Mouse (Mus musculus) brown adipose tissue, adult 24 weeks (tissue): ENCODE results near the gene Atp5g1. TPM values are rescaled to one million over a fixed set of nuclear protein-coding genes. Genes with fewer than 3 reads are reported as not detected.
A peak's percentile ranks its signal among the peaks of the same experiment; 100 is the strongest.

Source experiments
- H3K27ac ChIP-seq: fragments of 200-500 bp; replicated peaks from 2 replicates; pipeline ENCODE4 v1.5.1; 2012; ENCODE audit warnings: low read depth, mild to moderate bottlenecking, low read length
- H3K4me1 ChIP-seq: fragments of 200-500 bp; 2 replicates; pipeline ENCODE4 v1.6.1; 2012; ENCODE audit warnings: low read length, mixed read lengths; ENCODE audit not compliant: control insufficient read depth, insufficient read depth, insufficient read length
- H3K4me3 ChIP-seq: fragments of 200-500 bp; 2 replicates; pipeline ENCODE4 v1.5.1; 2012; ENCODE audit warnings: low read depth, mild to moderate bottlenecking, low read length, moderate library complexity; ENCODE audit not compliant: insufficient read depth
- polyA plus RNA-seq: library from polyadenylated mRNA; stranded (reverse); fragments of >200 nt; gene quantifications from 2 replicates; pipeline ENCODE4 v1.2.4, GENCODE M21; 2012; ENCODE audit not compliant: missing spikeins, insufficient read depth, insufficient read length

The Atp5g1 gene
- polyA plus RNA-seq, 1 experiment, result 57.2 TPM

DNA sequence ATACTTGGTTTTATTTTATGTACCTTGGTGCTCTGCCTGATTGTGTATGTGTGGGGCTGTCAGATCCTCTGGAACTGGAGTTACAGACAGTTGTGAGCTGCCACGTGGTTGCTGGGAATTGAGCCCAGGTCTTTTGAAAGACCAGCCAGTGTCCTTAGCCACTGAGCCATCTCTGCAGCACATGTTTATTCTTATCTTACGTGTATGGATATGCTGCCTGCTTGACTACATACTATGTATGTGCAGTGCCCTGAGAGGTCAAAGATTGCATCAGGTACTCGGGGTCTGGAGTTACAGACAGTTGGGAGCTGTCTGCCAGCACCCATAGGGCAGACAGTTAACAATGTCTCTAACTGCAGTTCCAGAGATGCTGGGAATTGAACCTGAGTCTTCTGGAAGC, 7.2 kb upstream of the Atp5g1 start:
- Histone ChIP-seq H3K4me3 (no peak overlapping the region), H3K27ac (no peak overlapping the region), H3K4me1 (no peaks in the 10 kb centered on the region)

DNA sequence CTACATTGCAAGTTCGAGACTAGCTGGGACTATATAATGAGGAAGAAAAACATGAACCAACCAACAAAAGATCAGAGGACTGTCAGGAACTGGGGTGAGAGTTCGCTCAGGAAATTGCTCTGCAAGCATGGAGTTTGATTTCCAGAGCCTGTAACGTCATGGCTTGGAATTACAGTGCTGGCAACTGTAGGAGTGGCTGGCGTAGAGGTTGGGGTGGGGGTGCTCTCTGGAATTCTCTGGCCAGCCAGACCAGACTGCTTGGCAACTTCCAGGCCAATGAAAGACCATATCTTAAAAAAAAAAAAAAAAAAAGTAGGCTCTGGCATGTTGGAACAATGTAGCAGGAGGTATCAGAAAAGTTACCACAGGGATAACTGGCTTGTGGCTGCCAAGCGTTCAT, 5.3 kb upstream of the Atp5g1 start:
- Histone ChIP-seq H3K4me3 (no peak overlapping the region), H3K4me1 (no peaks in the 10 kb centered on the region), H3K27ac (no peak overlapping the region)

DNA sequence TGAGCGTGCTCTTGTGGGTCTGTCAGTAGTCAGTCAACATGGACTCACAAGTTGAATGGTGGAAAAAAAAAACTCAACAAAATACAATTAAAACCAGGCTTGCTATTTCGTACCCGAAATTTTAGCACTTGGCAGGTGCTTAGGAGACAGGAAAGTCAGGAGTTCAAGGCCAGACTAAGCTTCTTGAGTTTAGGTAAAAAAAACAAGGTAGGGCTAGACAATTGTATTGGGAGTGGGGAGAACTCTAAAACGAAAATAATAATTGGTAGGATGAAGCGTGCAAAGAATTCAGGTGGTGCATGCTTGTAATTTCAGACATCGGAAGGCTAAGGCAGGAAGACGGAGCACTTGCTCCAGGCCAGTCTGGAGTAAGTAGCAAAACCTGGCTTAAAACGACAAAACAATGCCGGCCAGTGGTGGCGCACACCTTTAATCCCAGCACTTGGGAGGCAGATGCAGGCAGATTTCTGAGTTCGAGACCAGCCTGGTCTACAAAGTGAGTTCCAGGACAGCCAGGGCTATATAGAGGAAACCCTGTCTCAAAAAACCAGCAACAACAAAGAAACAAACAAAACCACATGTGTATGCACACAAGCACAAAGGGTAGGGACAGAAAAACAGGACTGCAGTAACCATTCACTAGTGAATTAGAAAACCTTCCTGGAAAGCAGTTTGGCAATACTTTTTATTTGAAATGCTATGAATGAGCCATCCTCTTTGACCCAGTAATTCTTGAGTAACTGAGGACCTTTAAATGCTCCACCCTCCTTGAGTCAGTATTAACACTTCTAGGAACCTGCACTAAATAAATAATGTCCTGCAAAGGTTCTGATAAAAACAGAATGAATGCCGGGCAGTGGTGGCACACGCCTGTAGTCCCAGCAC, 993 bp upstream of the Atp5g1 start:
- Histone ChIP-seq H3K4me1 (peaks cover 3% of the 10 kb centered on the region; the same call in 1 of the 2 replicates), H3K27ac (peak overlapping the region; percentile 61), H3K4me3 (peak overlapping the region; percentile 50)

DNA sequence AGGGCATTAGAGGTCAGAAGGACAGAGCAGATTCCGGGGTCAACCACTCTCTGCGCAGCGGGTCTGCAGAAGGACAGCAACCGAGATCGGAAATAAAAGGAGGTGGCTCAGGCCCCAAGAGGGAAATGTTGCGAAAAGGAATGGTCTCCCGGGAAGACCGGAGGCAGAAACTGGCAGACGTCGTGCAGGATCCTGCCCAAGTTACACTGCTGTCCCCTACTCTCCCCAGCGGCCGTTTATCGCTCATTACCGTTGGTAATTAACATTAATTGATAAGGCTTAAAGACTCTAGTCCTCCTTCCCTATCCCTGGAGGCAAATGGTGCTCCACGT, 327 bp downstream of the Atp5g1 start:
- Histone ChIP-seq H3K4me3 (peak overlapping the region; percentile 65), H3K27ac (no peak overlapping the region), H3K4me1 (peaks cover 3% of the 10 kb centered on the region; the same call in 1 of the 2 replicates)

DNA sequence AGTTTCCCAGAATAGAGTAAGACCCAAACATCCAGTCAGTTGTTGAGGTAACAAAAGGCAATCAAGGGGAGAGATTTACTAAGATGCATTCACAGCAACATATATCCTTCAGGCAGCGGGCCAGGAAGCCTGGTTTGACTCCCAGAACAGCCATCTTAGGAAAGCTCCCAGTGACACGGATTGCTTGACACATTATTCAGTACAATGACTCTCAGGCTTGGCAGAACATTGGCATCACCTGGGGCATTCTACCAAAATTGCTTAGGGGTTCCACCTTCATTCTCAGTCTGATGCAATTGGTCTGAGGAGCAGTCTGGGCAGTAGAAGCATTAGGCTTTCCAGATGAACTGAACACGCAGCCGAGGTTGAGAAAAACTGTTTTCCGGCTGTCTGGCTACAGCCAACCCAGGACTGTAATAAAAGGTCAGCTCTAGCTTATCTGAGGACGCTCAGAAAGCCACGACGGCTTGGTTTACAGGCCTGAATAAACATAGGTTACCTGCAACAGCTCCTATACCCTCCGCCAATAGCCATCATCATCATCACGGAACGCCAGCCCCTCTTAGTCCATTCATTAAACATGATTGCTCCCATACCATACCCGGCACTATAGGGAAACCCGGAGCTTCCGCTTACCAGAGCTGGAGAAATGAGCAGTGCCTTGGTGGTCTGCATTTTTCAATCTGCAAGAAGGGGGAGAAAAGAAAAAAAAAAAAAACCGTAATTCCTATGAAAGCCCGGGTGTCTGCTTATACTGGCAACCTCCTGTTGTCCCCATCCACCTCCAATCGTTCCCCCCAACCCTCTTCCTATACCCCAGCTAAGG, 906 bp downstream of the Atp5g1 start:
- Histone ChIP-seq H3K4me1 (peaks cover 3% of the 10 kb centered on the region; the same call in 1 of the 2 replicates), H3K4me3 (peak overlapping the region; percentile 65), H3K27ac (no peak overlapping the region)

DNA sequence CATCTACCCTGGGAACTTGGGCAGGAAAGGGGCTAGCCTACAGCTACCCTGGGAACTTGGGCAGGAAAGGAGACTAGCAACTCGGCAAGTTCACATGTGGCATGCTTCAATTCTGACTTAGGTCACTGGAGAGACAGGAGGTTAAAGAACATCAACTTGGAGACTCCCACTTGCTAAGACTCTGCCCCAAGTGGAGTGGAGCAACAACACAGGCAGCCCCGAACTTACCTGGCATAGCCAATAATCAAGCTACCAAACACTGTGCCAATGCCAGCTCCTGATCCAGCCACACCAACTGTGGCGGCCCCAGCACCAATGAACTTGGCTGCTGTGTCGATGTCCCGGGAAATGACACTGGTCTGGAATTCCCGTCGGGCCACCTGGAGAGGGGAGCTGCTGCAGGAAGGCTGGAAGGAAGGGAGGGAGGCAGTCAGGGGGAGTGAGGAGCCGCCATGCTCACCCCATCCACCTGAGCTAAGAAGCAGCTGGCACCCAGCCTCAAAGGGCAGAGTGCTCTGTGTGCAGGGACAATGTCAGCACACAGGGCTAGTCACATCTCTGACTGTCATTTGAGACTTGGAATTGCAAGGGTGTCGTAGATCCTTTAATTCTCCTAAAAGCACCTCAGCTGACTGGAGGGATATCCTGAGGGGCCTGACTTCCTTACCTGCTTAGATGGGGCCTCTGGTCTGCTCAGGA, 2.0 kb downstream of the Atp5g1 start:
- H3K27ac ChIP-seq, result no peak overlapping the region
- H3K4me3 ChIP-seq, result no peak overlapping the region
- H3K4me1 ChIP-seq, result peaks cover 3% of the 10 kb centered on the region; the same call in 1 of the 2 replicates

DNA sequence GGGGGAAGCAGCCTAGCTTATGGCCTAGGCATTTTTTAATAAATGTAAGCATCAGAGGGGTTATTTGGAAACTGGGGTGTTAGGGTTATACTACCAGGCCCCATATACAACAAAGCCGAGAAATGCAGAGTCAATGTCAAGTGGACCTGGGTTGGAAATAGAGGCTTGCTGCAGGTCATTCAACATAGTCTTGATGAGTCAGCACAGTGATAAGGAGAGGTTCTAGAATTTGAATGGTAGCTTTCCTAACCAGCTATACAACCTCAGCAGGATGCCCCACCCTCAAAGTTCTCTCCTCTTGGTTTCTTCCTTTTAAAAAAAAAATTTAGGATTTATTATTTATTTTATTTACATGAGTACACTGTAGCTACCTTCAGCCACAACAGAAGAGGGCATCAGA, 4.5 kb downstream of the Atp5g1 start:
- Histone ChIP-seq H3K27ac (no peak overlapping the region), H3K4me1 (peaks cover 3% of the 10 kb centered on the region; the same call in 1 of the 2 replicates), H3K4me3 (no peak overlapping the region)

DNA sequence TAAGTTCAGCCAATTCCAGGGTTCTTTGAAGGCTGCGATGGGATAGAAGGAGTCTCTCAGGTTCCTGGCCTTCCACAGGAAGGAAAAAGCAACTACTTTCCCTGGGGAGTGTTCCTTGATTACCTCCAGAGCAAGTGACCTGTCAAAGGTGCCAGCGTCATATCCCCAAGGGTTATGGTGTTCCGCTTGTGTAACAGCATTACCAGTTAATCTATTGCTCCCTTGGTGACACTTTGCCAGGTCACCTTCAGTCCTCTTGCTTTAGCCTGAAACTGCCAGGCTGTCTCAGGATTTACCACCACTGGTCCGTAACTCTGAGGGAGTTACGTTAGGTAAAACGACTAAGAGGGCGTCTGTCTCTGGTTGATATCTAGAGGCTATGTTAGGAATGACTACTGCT, 5.1 kb downstream of the Atp5g1 start:
- H3K27ac ChIP-seq, result no peak overlapping the region
- peaks cover 3% of the 10 kb centered on the region; the same call in 1 of the 2 replicates for H3K4me1 ChIP-seq
- H3K4me3 ChIP-seq, result no peak overlapping the region

DNA sequence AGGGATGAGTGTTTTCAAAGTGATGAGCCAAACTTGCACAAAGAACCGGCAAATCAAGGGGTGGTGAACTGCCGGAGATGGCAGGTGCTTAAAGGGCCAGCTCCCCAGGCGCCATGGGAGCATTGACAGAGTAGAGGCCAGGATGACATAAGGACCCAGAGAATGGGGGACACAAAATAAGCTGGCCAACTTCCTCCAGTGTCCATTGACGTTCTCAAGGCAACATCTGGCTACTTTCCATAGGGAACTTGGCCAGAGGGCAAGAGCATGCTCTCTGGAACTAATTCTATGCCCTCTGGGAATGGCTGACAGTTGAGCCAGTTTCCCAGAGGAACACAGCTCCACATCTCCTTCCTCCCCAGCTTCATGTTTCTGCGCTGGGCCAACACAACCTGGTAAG, 7.2 kb downstream of the Atp5g1 start:
- H3K27ac ChIP-seq, result 0 out of 2 replicates have a peak overlapping the region, but pooled peaks have one; percentile 12
- H3K4me3 ChIP-seq, result no peak overlapping the region
- H3K4me1 ChIP-seq, result 0 out of 2 replicates have a peak, but pooled peaks cover 3% of the 10 kb centered on the region

DNA sequence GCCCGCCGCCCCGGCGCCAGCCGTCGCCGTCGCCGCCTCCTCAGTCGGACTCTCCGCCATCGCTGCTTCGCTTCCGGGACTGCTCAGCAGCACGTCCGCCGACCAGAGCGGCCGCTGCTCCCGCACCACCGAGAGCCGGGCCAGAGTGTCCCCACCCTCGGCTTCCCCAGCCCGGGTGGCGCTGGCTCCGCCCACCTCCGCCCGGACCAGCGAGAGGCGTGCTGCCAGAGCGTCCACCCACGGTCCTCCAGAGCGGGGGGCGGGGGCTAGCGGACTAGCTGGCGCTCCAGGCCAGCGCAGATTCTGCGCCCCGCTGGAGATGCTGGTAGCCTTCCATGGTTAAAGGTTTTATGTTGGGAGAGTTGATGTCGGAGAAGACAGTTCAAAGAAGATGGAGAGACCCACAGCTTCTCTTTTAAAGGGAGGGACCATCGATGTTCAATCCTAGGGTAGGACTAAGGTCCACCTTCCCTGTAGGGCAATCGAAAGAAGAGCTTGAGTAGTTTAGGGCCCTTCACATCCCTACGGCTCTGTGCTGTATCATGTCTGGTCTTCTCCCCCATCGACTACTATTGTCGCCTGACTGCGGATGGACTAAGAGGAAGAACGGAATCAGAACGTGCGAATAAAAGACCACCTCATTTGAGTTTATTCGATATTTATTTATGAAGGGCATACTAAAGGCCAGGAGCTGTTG, 10.1 kb downstream of the Atp5g1 start, which contains the start of gene Ube2z:
Gene Ube2z (minus strand): TSS at position 174 of the 697 bp plus-strand sequence.
- H3K4me3 ChIP-seq, result peak within 1 kb of the TSS; percentile 72
- H3K27ac ChIP-seq, result peak within 1 kb of the TSS; percentile 72

DNA sequence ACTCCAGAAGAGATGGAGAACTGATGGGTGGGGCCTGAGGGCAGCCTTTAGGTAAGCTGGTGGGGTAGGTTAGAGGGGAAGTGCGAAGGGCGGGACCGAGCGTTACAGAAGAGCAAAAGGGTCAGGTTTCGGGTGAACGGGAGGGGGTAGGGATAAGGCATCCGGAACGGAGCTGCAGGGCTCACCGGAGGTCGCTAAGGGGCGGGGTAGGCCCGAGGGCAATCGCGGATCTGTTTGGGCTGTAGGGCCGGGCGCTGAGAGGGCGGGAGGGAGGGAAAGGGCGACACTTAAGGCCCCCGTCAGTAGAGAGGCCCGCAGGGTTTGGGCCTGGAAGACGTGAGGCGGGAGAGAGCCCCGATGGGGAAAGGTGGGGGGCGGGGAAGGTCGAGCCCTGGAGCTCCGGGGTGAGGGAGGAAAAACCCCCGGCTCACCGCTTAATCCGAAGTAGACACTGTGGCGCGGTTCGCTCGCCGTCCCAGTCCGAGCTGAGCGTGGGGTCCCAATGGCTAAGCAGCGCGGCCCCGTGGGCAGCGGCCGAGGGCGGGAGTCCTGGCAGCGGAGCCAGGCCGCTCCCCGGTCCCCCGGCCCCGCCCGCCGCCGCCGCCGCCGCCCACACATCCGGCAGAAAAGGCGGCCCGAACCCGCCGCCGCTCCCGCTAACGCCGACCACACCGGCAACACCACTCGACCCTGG, 10.8 kb downstream of the Atp5g1 start:
- Histone ChIP-seq H3K4me3 (peak overlapping the region; percentile 72), H3K4me1 (0 out of 2 replicates have a peak, but pooled peaks cover 3% of the 10 kb centered on the region), H3K27ac (peak overlapping the region; percentile 72)

More for the DNA sequence above, 10.1 kb downstream of the Atp5g1 start, which contains the start of gene Ube2z:
- H3K4me1 ChIP-seq, result 0 out of 2 replicates have a peak, but pooled peaks cover 3% of the 10 kb centered on the region

DNA sequence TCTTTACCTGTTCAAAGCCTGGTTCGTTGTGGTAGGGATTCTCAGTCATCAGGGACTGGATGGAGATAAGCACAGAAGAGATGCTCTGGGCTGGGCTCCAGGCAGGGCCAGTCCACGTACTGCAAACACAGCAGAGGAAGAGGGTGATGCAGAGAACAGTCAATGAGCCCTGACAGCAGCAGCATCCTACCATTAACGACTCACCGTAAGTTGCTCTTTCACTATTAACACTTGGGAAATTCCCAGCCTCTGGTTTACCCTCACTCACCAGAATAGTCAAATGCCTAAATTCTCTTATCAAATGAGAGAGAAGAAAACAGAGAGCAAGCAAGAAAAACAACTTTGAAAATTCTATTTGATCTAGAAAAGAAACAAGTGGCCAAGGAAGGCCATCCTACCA, 17.2 kb downstream of the Atp5g1 start:
- no peak overlapping the region for H3K4me3 ChIP-seq
- no peak overlapping the region for H3K27ac ChIP-seq
- H3K4me1 ChIP-seq, result no peaks in the 10 kb centered on the region

DNA sequence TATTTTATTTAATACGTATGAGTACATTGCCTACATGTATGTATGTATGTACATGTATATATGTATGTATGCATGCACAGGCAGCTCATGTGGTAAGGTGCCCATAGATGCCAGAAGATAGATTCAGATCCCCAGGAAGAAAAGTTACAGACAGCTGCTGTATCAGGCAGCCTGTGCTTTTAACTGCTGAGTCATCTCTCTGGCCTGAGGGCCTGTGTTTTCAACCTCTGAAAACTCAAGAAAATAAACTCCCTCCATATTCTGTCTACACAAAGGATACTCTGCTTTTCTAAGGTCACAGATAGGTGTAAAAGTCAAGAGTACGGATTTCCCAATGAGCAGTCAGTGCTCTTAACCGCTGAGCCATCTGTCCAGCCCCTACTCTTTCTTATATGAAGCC, 24.6 kb downstream of the Atp5g1 start:
- Histone ChIP-seq H3K4me3 (no peak overlapping the region), H3K4me1 (no peaks in the 10 kb centered on the region), H3K27ac (no peak overlapping the region)

DNA sequence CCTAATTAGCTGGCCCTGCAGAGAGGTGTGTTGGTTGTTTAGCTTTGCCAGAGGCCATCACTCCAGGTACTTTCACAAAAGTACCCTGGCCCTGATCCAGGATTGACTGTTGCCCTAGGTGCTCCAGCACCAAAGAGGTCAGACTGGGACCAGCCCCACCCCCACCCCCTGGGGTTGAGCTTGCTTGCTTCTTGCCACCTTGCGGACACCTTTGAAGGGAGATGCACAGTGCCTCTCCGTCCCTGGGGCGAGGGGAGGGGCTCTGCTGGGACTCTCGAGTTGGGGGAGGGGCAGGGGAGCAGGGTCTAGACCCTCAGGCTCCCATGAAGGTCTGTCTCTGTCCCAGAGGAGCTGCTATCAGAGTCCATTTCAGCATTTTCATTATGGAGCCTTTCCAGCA, 25.5 kb downstream of the Atp5g1 start:
- Histone ChIP-seq H3K4me1 (no peaks in the 10 kb centered on the region), H3K27ac (no peak overlapping the region)

More for the DNA sequence above, 25.5 kb downstream of the Atp5g1 start:
- H3K4me3 ChIP-seq, result no peak overlapping the region
